In the genomic region with DNA sequence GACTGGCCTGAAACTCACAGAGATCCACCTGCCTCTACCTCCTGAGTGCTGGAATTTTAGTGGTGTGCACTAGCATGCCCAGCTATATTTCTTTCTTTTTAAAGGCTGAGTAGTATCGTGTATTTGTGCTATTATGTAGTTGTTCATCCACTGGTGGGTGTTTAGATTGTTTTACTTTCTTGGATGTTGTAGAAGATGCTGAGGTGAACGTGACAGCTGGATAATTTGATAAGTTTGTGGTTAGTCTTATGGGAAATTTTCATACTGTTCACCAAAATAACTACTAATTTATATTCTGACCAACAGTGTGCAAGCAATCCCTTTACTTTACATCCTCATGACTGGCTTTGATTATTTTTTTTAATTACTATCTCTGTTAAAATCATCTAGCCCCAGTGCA, we compare ENCODE assay signal across 17 mouse cellular contexts.
"Had no signal": no experiment of that assay in that cellular context is flagged by ENCODE, and none has a peak within 500 bp of the region (broad histone marks: within the 10 kb centered on the region; RNA-seq: fewer than 3 reads in every experiment).

No protein-coding gene starts in this region.

- ATAC-seq: hindbrain, postnatal 0 days; intestine, embryonic 16.5 days; liver, embryonic 12.5 days had no signal

- DNase-seq: gastrocnemius, adult 2 months; gastrocnemius, postnatal 10 days; gastrocnemius, postnatal 25 days; heart, adult 18-20 months; heart, postnatal 14 days; heart, postnatal 36 days; kidney, adult 11 months; kidney, adult 2 months; kidney, adult 9 months; kidney, postnatal 14 days; kidney, postnatal 36 days; layer of hippocampus, adult 9-11 months; layer of hippocampus, postnatal 36 days; left cerebral cortex, postnatal 4 days had no signal
